Mouse (Mus musculus): ENCODE data around the gene Mapk10. TPM values are rescaled to one million over a fixed set of nuclear protein-coding genes. Genes with fewer than 3 reads are reported as not detected.

Gene Mapk10
- total and polyA plus RNA-seq, 2 experiments from 2014 or later: 3.9 to 7.0 TPM

GRCm38 (mm10) chr5:102964396-102964795 is 246.7 kb downstream of the Mapk10 start:
- H3K9me3 ChIP-seq (replicated peaks; ENCODE audit: control insufficient read depth, low read length): no peaks in the 10 kb centered on the region
- H3K4me3 ChIP-seq (ENCODE audit: low read depth, low read length): no peak overlapping the region
- no peak overlapping the region for H3K27ac ChIP-seq (ENCODE audit: low read depth)
- H3K4me1 ChIP-seq (ENCODE audit: control insufficient read depth, insufficient read depth): no peaks in the 10 kb centered on the region
- no peak overlapping the region for H3K9ac ChIP-seq (replicated peaks; ENCODE audit: low read depth, low read length)
- no peak for DNase-seq (ENCODE audit: low spot score)
- H3K4me2 ChIP-seq (ENCODE audit: low read depth, low read length): no peak overlapping the region
- 89% methylated on average over 5 of the region's 5 CpGs for WGBS
- no peaks in the 10 kb centered on the region for H3K36me3 ChIP-seq (replicated peaks; ENCODE audit: control insufficient read depth, insufficient read depth, low read length)
- no peak for ATAC-seq (ENCODE audit: insufficient read depth, low read depth)
- H3K27me3 ChIP-seq (ENCODE audit: control insufficient read depth, insufficient read depth, low read length): no peaks in the 10 kb centered on the region
- no peak for TF ChIP-seq CTCF (IDR thresholded peaks at IDR 0.05; ENCODE audit: low read depth)
- no peak for TF ChIP-seq EP300 (IDR thresholded peaks at IDR 0.05; ENCODE audit: low read depth)

DNA sequence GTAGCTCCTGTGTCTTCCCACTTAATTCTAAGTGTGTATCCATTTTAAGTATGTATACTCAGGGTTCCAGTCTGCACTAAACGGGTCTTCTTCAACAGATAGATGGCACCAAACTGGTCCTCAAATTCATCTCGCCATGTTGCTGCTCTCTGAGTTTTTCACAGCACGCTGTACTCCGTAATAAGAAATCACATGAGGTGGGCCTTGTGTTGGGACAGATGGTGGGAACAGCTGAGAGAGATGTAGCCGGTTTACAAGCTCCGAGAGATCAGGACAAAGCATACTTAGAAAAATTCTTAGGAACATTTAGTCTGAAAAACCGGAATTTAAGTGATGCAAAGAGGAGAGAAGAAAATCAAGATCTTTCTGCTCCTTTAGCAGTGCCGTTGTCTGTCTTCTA is 257.7 kb downstream of the Mapk10 start:
- 81% methylated on average over 8 of the region's 8 CpGs for WGBS
- no peak overlapping the region for H3K27ac ChIP-seq (ENCODE audit: low read depth)
- no peaks in the 10 kb centered on the region for H3K27me3 ChIP-seq (ENCODE audit: control insufficient read depth, insufficient read depth, low read length)
- no peaks in the 10 kb centered on the region for H3K36me3 ChIP-seq (replicated peaks; ENCODE audit: control insufficient read depth, insufficient read depth, low read length)
- H3K4me3 ChIP-seq (ENCODE audit: low read depth, low read length): no peak overlapping the region
- H3K4me2 ChIP-seq (ENCODE audit: low read depth, low read length): no peak overlapping the region
- H3K4me1 ChIP-seq (ENCODE audit: control insufficient read depth, insufficient read depth): no peaks in the 10 kb centered on the region
- no peak for TF ChIP-seq EP300 (IDR thresholded peaks at IDR 0.05; ENCODE audit: low read depth)
- TF ChIP-seq CTCF (IDR thresholded peaks at IDR 0.05; ENCODE audit: low read depth): no peak
- no peak overlapping the region for H3K9ac ChIP-seq (replicated peaks; ENCODE audit: low read depth, low read length)
- no peak for ATAC-seq (ENCODE audit: insufficient read depth, low read depth)
- DNase-seq (ENCODE audit: low spot score): no peak
- no peaks in the 10 kb centered on the region for H3K9me3 ChIP-seq (replicated peaks; ENCODE audit: control insufficient read depth, low read length)

DNA sequence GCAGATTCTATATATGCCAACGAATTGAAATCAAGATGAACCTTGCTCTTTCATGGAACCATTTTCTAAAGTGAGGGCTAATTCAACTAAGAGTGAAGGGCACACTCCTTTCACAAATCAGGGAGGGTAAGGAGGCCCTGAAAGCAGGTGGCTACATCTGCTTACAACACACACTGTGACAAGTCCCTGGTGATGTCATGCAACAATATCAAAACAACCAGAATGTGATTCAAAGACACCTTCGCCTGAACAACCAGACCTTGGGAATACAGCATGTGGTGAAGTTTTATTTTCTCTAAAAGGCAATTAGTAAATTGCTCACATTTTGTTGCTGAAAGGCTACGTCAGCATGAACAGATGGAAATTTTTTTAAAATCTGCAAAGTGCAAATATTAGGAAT is 258.2 kb downstream of the Mapk10 start:
- H3K9ac ChIP-seq (replicated peaks; ENCODE audit: low read depth, low read length): no peak overlapping the region
- 74% methylated on average over 3 of the region's 3 CpGs for WGBS
- ATAC-seq (ENCODE audit: insufficient read depth, low read depth): no peak
- no peak for DNase-seq (ENCODE audit: low spot score)
- no peak for TF ChIP-seq EP300 (IDR thresholded peaks at IDR 0.05; ENCODE audit: low read depth)
- no peak for TF ChIP-seq CTCF (IDR thresholded peaks at IDR 0.05; ENCODE audit: low read depth)
- no peak overlapping the region for H3K4me2 ChIP-seq (ENCODE audit: low read depth, low read length)
- no peaks in the 10 kb centered on the region for H3K4me1 ChIP-seq (ENCODE audit: control insufficient read depth, insufficient read depth)
- H3K4me3 ChIP-seq (ENCODE audit: low read depth, low read length): no peak overlapping the region
- H3K36me3 ChIP-seq (replicated peaks; ENCODE audit: control insufficient read depth, insufficient read depth, low read length): no peaks in the 10 kb centered on the region
- no peaks in the 10 kb centered on the region for H3K27me3 ChIP-seq (ENCODE audit: control insufficient read depth, insufficient read depth, low read length)
- H3K9me3 ChIP-seq (replicated peaks; ENCODE audit: control insufficient read depth, low read length): no peaks in the 10 kb centered on the region
- no peak overlapping the region for H3K27ac ChIP-seq (ENCODE audit: low read depth)

DNA sequence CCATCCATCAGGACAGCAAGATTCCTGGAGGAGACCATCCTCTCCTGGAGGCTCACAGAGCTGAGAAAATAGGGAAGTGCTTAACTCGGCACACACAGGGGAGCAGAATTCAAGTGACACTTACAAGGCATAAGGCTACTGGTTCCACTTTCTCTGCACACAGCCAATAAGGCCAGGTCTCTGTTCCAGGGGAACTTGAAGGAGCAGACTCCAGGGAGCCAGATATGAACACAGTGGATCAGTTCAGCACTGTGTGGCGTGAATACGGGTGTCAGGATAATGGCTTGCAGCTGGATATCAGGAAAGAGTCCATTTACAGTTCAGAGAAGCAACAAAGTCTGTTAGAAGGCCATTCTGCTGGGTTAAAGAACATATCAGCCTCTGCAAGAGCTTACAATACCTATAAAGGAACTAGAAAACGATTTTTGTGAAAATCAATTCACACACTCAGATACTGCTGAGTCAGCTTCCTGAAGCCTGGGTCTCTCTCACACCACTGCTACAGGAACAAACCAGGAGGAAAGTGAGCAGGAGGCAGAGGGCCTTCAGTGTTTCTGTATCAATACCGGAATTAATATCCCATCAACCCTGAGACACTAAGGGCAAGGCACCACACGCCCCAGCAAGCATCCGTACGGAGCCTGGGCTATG is 263.9 kb downstream of the Mapk10 start:
- 68% methylated on average over 8 of the region's 8 CpGs for WGBS
- H3K9me3 ChIP-seq (replicated peaks; ENCODE audit: control insufficient read depth, low read length): no peaks in the 10 kb centered on the region
- H3K36me3 ChIP-seq (replicated peaks; ENCODE audit: control insufficient read depth, insufficient read depth, low read length): no peaks in the 10 kb centered on the region
- peak; percentile 49 for ATAC-seq (ENCODE audit: insufficient read depth, low read depth)
- no peaks in the 10 kb centered on the region for H3K4me1 ChIP-seq (ENCODE audit: control insufficient read depth, insufficient read depth)
- H3K4me2 ChIP-seq (ENCODE audit: low read depth, low read length): no peak overlapping the region
- no peak overlapping the region for H3K4me3 ChIP-seq (ENCODE audit: low read depth, low read length)
- no peaks in the 10 kb centered on the region for H3K27me3 ChIP-seq (ENCODE audit: control insufficient read depth, insufficient read depth, low read length)
- no peak for TF ChIP-seq CTCF (IDR thresholded peaks at IDR 0.05; ENCODE audit: low read depth)
- TF ChIP-seq EP300 (IDR thresholded peaks at IDR 0.05; ENCODE audit: low read depth): no peak
- DNase-seq (ENCODE audit: low spot score): no peak
- H3K9ac ChIP-seq (replicated peaks; ENCODE audit: low read depth, low read length): no peak overlapping the region
- H3K27ac ChIP-seq (ENCODE audit: low read depth): no peak overlapping the region

DNA sequence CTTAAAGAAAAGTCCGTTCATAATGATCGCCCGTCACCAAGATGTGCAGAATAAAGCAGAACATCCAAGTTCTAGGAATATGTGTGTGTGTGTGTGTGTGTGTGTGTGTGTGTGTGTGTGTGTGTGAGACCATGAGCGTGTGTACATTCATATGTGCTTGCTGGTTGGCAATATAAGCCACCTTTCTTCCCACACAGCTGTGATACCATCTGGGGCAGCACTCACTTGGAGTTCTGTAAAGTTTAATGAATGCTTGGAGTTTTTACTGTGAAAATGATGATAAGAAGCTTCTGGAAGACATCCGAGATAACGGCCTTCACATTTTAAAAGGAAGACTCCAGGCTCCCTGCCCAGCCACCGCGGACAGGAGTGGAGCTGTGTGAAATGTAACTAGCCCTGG is 264.5 kb downstream of the Mapk10 start:
- Histone ChIP-seq H3K36me3 (replicated peaks; ENCODE audit: control insufficient read depth, insufficient read depth, low read length) (no peaks in the 10 kb centered on the region), H3K27me3 (ENCODE audit: control insufficient read depth, insufficient read depth, low read length) (no peaks in the 10 kb centered on the region), H3K4me2 (ENCODE audit: low read depth, low read length) (no peak overlapping the region), H3K9me3 (replicated peaks; ENCODE audit: control insufficient read depth, low read length) (no peaks in the 10 kb centered on the region), H3K4me1 (ENCODE audit: control insufficient read depth, insufficient read depth) (no peaks in the 10 kb centered on the region), H3K9ac (replicated peaks; ENCODE audit: low read depth, low read length) (no peak overlapping the region), H3K4me3 (ENCODE audit: low read depth, low read length) (no peak overlapping the region), H3K27ac (ENCODE audit: low read depth) (no peak overlapping the region)
- DNase-seq (ENCODE audit: low spot score) (no peak), ATAC-seq (ENCODE audit: insufficient read depth, low read depth) (no peak)
- TF ChIP-seq CTCF (IDR thresholded peaks at IDR 0.05; ENCODE audit: low read depth) (no peak), EP300 (IDR thresholded peaks at IDR 0.05; ENCODE audit: low read depth) (no peak)
- 45% methylated on average over 8 of the region's 8 CpGs for WGBS

Measured in heart, postnatal 0 days (tissue).